Mouse (Mus musculus): ENCODE data around the gene Hhatl.

Gene Hhatl

GRCm38 (mm10) chr9:121791757-121792521 is at the start of gene Hhatl:
Hhatl (minus strand) TSS chr9:121792507.
- DNase-seq (ENCODE audit: low spot score): no peak

- DNase-seq (ENCODE audit: low spot score): no peak
Measured at GRCm38 (mm10) chr9:121839622-121839965, 47.3 kb upstream of the Hhatl start.

GRCm38 (mm10) chr9:121838829-121839621 is 46.7 kb upstream of the Hhatl start, which contains the start of gene Ccdc13:
Ccdc13 (minus strand) TSS chr9:121839461.
- peak; percentile 87 for DNase-seq (ENCODE audit: low spot score)

GRCm38 (mm10) chr9:121838008-121838407 is 45.7 kb upstream of the Hhatl start:
- DNase-seq (ENCODE audit: low spot score): no peak

- no peak for DNase-seq (ENCODE audit: low spot score)
Measured at GRCm38 (mm10) chr9:121833825-121834224, 41.5 kb upstream of the Hhatl start.

GRCm38 (mm10) chr9:121830956-121831293 is 38.6 kb upstream of the Hhatl start:
- DNase-seq (ENCODE audit: low spot score): peak; percentile 73

GRCm38 (mm10) chr9:121830243-121830955 is 38.1 kb upstream of the Hhatl start:
- DNase-seq (ENCODE audit: low spot score): no peak

- DNase-seq (ENCODE audit: low spot score): no peak
Measured at GRCm38 (mm10) chr9:121829270-121829992, 37.1 kb upstream of the Hhatl start.

- no peak for DNase-seq (ENCODE audit: low spot score)
Measured at GRCm38 (mm10) chr9:121828314-121828713, 36.0 kb upstream of the Hhatl start.

- no peak for DNase-seq (ENCODE audit: low spot score)
Measured at GRCm38 (mm10) chr9:121826356-121826755, 34.0 kb upstream of the Hhatl start.

GRCm38 (mm10) chr9:121823991-121824390 is 31.7 kb upstream of the Hhatl start:
- DNase-seq (ENCODE audit: low spot score): no peak

- no peak for DNase-seq (ENCODE audit: low spot score)
Measured at GRCm38 (mm10) chr9:121823051-121823450, 30.7 kb upstream of the Hhatl start.

- no peak for DNase-seq (ENCODE audit: low spot score)
Measured at GRCm38 (mm10) chr9:121822585-121822991, 30.3 kb upstream of the Hhatl start.

- no peak for DNase-seq (ENCODE audit: low spot score)
Measured at GRCm38 (mm10) chr9:121820765-121821164, 28.5 kb upstream of the Hhatl start.

GRCm38 (mm10) chr9:121819771-121820471 is 27.6 kb upstream of the Hhatl start:
- no peak for DNase-seq (ENCODE audit: low spot score)

- no peak for DNase-seq (ENCODE audit: low spot score)
Measured at GRCm38 (mm10) chr9:121819073-121819770, 26.9 kb upstream of the Hhatl start.

GRCm38 (mm10) chr9:121815183-121815582 is 22.9 kb upstream of the Hhatl start:
- DNase-seq (ENCODE audit: low spot score): no peak

- DNase-seq (ENCODE audit: low spot score): peak; percentile 56
Measured at GRCm38 (mm10) chr9:121810081-121810821, 17.9 kb upstream of the Hhatl start.

GRCm38 (mm10) chr9:121808511-121808910 is 16.2 kb upstream of the Hhatl start:
- no peak for DNase-seq (ENCODE audit: low spot score)

- no peak for DNase-seq (ENCODE audit: low spot score)
Measured at GRCm38 (mm10) chr9:121807947-121808346, 15.6 kb upstream of the Hhatl start.

Data from testis, postnatal 14 days (tissue).